Mouse (Mus musculus): ENCODE results near the gene Fam122a. TPM values are rescaled to one million over a fixed set of nuclear protein-coding genes. Genes with fewer than 3 reads are reported as not detected.

Gene Fam122a
- total RNA-seq (2021) = 10 to 100 TPM; 28.1 to 35.2 TPM

DNA sequence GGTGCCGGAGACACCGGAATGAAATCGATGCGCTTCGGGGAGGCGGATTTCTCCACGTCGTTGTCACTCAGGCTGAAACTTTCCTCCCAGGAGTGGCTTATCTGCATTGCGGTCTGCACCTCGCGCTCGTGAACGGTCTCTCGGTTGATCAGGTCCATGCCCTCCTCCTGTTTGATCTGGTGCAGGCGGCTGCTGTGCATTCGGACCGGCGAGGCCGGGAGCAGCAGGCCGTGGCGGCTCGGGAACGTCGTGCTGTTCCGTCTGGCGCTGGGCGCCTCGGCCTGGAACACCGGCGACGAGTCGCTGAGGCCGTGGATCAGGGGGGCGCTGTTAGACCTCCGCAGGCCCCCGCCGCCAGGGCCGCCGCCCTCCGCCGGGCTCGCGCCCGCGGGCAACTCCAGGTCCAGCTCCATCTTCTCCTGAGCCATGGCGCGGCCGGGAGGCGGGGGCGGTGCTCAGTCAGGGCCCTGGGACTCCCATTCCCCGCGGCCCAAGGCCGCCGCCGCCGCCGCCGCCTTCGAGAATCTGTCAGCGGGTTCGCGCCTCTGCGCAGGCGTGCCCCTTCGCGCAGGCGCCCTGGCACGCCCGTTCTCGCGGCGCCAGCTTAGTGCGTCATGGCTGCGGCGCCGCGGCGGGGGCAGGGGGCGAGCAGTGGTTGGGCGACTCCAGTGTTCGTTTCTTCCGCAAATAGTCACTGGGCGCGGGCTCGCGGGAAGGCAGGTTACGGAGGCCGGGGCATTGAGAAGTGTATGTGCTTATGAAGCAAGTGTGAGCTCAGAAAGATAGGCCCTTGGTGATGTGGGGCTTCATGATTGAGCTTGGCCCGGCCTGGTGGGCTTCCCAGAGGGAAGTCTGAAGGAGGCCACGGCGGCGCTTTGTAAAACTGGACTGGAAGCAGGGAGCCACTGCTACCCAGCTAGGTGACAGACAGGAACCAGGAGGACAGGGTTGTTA, at the start of gene Fam122a:
Gene Fam122a (minus strand): TSS at position 428 of the 954 bp plus-strand sequence.
- peak; percentile 88 to 90 for DNase-seq

DNA sequence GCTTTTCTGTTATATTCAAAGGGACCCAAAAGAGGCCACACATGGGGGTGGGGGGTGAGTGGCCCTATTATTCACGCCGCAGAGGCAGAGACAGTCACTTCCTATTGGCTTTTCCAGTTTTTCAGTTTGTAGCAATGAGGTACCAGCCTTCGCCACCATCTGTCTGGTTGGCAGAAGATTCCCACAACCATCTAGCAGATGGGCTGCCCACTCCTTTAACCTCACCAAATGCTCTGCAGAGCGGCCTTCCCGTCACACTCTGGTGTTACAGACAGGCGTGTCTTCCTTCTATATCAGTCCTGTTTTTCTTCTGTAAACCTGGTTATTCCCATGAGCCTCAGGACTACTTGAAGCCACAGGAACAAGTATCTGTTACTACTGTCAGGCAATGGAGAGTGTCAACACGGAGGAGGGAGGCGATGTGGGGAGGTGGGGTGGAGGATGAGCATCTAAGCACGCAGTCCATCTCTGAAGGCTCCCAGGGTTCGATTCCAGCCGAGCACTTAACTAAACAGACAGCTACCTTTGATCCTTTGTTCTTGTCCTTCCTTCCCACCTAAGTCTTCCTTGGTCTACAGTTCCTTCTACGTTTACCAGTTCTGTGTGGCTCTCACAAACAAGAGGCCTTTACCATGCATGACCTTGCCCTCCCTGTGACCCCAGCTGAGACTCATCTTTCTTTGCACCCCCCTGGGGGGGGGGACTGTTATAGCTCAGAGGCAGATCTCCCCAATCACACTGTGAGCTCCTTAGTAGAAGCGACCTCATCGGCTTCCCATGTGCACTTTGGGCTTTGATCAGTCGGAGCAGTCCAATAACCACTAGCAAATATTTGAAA, 46.5 kb upstream of the Fam122a start:
- peak; percentile 73 to 74 for DNase-seq

DNA sequence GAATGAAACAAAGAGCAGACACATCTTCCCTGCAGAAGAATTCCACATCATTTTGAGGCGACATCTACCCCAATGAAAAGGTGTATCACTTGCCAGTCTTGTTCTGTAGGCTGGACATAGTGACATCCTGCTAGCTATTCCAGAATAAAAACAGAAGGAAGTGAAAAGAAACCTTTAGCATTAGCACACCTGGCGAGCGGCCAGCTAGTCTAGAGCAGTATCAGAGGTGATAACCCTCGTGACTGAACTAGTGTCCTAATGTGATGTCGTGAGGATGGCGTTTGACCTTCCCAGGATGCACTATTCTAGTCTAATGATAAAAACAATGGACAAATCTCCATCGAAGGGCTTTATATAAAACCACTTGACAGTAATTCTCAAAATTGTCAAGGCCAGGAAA, 44.8 kb upstream of the Fam122a start:
- no peak for DNase-seq

DNA sequence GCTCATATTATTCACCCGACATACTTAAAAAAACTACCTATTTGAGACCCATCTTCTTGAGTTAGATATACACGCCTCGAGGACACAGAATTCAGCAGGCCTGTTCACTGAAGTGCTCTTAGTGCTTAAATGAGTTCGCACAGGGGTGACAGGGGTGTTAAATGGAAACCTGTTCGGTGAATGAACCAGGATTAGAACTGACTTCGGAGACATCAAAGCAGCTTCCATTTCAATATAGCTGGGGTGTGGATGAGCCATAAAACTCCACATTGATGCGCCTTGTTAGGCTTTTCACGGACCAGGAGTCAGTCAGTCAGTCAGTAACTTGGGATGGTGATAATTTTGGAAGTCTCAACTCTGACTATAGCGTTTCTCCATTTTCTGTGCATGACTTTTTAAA, 44.0 kb upstream of the Fam122a start:
- no peak for DNase-seq

DNA sequence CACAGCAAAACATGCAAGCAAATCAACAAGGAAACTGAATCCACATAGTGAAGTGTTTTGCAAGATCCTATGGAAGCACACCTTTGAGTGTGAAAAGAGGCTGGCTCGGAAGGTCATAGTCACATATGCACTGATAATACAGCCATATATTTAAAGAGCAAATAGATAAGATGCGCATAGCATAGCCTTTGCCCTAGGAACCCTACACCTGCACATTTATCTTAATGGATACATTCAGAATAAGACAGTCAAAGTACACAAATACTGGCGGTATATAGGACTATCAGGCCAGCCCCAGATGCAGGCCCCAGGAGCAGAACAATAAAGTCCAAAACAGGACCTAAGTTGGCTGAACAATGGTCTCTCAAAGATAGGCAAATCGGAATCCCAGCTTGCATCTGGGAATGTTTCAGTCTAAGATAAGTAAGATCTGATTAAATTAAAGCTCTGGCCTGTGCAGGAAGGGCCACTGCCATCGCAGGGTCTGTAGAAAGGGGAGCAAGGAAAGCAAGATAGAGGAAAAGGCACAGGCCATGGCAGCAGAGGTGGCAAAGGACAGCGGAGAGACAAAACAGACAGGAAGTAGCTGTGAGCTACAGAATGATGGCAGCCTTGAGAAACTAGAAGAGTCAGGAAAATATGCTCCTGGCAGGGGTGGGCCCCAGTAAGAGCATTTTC, 42.7 kb upstream of the Fam122a start:
- DNase-seq = no peak

DNA sequence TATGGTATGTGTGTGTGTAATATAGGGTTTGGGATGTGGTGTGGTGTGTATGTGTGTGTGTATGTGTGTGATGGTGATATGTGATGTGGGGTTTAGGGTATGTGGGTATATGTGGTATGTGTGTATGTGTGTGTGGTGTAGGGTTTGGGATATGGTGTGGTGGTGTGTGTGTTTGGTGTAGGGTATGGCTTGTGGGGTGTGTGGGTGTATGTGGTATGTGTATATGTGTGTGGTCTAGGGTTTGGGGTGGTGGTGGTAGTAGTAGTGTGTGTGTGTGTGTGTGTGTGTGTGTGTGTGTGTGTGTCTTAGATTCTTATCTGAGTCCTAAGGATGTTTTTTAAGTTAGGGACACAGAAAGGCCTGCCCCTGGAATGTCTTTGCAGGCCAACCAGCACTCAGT, 41.2 kb upstream of the Fam122a start:
- DNase-seq = no peak

DNA sequence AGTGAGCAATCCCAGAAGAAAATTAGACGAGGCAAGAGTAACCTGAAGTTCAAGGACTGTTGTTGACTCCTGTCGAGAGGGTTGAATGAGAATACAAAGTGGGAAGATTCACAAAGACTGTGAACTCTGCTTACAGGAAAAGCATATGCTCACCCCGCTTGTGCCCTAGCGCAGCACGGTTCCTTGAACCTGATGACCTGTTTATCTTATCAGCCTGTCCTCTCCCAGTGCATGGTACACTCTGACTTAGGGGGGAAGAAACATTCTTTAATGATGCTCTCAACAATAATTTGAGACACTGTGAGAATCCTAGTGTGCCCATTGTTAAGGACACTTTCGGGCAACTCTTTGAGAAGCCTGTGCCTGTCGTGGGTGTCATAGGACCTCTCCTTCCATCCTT, 39.9 kb upstream of the Fam122a start:
- no peak for DNase-seq

DNA sequence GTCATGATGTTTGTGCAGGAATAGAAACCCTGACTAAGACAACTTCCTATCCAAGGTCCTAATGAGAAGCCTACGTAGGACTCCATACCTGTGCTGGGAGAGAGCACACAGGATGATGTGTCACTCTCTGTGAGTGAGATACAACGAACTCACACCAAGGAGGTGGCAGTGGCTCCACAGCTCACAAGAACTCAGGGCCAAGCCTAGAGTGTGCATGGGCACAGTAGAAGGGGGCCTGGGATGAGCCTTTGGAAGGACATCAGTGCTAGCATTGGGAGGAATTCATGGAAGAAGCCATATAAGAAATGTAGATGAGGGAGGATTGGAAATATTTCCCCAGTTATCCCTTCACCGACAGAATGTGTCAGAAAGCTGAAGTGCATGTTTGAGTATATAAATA, 38.8 kb upstream of the Fam122a start:
- DNase-seq = no peak

DNA sequence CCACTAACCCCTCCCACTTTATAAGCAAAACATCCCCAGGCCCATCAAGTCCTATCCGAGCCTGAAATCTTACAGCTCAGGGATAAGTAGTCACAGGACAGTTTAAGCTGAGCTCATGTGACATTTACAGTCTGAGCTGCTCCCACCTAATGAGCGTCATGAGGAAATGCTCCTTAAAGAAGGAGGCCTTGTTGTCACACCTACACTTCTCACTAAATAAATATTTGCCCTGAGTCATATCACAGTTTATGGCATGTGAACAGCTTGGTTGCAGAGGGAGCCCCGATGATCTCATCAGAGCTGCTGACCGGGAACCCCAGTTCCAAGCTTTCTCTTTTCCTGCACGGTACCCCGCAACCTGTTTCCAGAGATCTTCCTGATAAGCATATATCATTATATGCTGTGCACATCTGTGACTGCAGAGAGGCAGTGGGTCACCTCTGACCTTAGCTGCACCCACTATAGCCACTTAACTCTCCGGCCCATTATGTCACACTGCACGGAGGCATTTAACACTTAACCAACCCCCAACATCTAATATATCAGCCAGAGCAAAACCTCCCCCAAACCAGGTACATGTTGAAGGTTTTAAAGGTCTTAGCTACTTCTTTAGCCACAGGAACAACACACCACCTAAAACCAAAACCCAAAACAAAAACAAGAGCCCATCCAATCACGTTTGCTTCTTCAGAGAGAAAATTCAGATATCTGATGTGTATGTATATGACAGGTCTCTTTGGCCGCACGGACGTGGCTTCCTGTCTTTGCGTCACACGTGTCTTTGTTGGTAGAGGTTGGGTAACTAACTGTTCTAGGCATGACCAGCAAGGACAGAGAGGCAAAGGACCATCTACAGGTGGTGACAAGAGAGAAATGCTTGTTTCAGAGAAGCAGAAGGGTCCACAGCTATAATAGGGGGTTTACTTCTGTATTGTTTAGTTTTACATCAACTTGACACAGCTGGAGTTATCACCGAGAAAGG, 37.8 kb upstream of the Fam122a start:
- DNase-seq = no peak

DNA sequence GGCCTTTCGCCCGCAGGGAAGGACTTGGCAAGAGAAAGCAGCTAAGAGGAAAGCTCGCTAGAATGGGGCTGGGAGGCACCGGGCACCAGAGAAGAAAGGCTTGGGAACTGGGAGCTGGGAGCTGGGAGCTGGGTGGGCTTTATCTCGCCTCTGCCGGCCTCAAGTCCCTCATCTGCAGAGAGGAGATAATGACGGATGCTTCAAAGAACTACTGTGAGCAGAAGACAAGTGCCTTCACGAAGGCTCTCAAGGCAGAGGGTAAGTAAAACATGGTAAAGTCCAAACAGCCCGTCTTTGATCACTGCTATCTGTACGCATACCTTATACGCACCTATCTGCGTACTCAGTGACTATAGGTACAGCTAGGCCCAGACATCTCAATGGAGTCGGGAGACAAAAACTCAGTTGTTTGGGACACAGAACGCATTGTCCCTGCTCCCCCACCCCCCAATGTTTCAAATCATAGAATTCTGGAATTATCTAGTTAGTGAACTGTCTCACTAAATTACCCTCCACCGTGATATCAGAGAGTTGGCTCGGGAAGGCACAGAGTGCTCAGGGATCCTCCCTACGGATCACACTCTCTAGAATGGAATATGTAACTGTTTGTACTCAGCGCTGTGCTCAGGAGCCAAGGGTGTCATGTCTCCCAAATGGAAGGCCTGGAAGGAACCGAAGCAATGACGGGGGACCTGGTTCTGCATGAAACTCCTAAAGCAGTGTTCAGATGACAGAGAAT, 36.1 kb upstream of the Fam122a start:
- no peak for DNase-seq

DNA sequence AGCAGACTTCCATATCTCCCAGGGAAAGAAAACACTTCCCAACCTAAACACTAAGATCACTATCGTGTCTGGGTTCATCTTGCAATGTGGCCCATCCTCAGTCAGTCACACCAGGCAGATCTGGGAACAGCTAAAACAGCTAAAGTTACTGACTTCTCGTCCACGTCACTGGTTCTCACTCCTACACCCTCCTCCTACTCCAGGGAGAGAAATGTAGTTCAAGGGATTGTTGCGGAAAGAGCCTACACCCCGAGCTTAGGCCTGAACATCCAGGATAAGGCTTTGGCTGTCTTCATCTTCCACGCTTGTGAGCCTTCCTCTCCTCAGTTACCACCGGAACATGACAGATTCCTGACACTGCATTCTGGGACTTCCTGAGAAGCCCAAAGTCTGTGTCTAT, 34.8 kb upstream of the Fam122a start:
- DNase-seq = no peak

DNA sequence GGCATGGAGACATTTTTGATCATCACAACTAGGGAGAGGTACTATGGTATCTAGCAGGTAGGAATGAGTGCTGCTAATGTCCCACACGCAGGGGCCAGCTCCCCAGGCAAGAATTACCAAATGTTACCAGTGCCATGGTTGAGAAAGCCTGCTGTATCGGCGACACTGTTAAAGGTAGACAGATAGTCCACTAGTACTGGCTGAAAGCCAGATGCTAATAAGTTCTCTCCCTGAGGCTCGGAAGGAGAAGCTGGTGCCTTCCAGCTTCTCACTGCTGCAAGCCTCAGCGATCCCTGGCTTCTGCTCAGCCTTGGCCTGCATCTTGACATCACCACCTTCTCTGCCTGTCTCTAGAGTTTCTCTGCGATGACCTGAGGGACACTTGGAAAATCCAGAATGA, 32.2 kb upstream of the Fam122a start:
- DNase-seq = no peak

DNA sequence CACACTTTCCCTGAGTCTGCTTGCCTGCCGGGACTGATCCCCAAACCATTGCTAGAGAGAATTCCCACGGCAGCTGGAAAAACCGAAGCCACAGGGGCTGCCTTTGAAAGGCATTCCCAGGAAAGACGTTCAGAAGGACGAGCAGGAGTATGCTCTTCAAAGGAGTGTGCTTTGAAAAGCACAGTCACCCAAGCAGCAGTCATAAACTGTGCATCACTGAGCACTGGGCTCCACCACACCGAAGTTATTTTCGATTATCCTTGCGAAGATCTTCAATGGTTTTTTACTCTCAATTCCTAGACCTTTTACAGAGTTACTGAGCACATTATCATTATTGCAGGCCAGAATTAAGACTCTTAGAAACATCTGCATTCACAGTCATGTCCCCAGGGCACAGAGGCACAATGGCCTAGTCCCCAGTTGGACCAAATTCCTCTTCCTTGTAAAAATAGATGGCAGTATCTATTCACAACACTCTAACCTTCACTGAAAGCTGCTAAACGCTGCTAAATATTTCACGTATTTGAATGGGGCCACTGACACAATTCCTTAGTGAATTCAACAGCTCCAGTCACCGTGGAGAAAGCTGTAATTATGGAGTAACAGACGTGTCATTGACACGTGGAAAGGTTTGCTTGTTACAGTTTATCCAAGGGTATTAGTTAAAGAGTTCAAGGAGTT, 31.1 kb upstream of the Fam122a start:
- no peak for DNase-seq

DNA sequence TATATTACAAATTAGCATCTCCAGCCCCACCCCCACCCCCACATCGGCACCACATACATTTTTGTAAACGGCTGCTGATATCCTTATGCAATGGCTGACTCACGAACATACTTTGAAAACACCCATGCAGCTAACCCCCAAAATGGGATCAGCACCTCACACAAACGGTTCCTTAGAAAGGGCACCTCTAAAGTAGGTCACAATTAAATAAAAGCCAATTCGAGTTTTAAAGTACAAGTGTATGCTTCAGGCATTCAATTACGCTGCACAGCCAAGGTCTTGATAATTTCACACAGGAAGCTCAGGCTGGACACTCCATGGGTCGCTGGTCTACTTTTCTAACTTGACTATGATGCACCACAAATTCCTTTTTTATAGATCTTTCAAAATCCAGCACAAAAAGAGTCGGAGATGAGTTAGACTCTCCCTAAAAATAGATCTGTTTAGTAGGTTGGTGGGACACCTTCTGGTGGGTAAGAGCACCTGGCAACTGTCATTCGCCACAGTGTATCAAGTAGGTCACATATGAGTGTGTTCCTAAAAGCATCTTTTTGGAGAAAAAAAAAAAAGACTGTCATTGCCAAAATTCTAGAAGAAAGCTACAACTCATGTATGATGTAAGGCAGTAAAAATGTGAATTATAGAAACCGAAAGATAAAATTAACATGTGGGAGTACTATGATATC, 25.7 kb upstream of the Fam122a start:
- DNase-seq = no peak

DNA sequence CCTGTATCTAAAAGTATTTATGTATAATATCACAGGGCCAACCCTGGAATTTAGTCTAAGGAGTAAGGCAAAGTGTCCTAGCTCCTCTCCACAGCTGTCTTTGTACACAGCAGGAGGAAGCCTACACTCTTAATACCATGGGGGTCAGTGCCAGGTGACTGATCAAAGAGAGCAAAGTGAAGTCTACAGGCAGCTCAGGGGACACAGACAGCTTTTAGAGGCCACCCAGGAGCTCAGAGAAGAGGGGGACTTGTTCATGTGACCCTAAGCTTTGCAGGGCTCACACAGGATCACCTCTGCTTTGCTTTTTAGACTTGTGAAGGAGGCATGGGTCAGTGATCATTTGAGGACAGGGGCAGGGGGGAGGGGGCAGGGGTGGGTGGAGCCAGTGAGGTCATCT, 24.4 kb upstream of the Fam122a start:
- no peak for DNase-seq

DNA sequence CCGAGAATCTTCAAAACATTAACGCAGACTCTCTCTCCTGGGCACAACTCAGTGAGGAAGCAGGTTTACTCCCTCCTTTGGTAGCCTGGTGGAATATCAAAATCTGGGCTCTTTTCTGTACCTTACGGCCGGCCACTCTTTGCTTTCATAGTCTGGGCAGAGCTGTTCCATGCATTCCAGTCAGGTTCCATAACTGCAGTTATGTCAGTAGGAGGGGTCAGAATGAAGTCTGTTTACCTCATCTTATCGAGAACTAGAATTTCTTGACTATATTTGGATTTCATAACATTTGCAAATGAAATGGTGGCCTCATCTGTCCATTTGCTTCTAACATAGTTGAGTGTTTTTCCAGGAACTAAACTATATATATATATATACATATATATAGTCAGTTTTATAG, 23.3 kb upstream of the Fam122a start:
- DNase-seq = no peak

DNA sequence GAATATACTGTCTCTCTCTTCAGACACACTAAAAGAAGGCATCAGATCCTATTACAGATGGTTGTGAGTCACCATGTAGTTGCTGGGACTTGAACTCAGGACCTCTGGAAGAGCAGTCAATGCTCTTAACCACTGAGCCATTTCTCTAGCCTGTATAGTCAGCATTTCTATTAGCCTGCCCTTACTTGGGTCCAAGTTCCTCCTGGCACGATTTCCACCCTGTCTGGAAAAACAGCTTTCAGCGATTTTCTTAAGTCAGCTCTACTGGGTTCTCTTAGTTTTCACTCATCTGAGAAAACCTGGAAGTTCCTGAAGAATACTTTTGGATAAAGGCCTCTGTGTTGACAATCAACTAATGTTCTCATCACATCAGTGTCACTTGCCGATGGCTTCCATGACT, 22.1 kb upstream of the Fam122a start:
- no peak for DNase-seq

DNA sequence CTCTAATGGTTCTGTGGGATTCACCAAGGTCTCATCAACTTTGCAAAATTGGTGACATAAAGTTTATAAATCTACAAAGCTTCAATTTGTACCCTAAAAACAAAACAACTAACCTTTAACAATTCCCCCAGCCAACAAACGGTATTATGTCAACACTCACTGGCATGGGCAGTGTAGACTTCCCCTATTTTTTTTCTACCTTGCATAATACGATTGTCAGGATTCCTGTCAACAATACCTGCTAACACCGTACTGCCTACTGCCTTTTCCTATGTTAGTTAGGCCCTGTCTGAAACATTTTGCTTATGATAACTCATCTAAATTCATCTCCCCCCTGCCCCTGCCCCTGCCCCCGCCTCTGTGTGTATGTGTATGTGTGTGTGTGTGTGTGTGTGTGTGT, 16.7 kb upstream of the Fam122a start:
- no peak for DNase-seq

DNA sequence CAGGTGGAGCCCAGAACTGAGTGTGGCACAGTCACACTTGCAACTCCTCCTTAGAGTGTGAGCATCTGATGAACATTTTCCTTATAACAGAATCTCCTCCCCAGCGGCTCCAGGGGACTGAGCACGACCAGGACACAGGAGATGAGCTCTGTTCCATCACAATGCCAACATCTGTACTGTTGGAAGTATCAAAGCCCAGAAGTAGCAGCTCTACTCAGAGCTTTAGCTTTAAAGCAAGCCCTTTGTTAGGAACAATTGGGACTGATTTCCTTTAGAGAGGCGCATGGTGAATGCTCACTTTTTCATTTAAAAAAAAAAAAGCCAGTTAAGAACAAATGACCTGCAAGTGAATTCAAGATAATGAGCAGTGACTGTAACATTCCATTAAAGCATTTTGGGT, 14.7 kb upstream of the Fam122a start:
- DNase-seq = no peak

DNA sequence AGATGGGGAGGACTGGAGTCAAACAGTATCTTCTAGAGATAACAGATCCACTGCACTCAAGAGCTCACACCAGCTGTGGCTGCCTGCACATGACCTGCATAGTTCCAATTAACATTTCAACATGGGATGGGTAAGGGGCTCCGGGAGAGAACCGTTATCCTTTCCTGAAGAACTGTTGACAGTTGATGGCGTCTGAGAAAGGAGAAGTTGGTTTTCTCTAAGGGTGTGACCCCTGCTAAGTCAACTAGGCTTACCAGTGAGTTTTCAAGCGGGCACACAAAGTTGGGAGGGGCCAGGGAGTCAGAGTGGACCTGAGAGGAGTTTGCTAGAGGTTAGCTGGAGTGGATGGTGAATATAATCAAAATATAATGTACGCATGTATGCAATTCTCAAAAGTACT, 13.1 kb upstream of the Fam122a start:
- no peak for DNase-seq

Measured in layer of hippocampus, postnatal 36 days (tissue).